In the genomic region with DNA sequence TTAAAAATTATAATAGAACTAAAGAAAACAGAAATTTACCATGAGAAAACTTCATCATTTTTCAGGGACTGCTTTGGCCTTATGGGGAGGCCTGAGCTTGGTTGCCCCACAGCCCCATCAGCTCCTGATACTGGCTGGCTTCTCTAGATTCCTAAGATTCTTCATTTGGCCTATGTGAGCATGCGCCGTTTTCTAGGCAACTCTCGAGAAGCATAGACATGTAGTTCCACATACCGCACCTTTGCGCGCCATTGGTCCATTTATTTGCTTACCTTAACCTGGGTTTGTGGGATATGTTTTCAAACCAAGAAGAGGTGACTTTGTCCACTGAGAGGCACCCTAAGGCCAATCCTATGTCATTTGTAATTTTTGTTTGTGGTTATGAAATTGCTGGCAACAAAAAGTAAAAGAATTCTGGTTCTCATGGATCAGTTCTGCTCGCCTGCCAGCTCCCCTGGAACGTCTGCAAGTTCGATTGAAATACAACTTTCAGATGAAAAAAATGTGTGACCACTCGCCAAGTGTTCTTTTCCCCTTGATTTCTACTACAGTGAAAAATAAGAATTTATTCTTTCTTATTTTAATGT, we compare ENCODE assay signal across 12 mouse cellular contexts. TPM values are rescaled to one million over a fixed set of nuclear protein-coding genes. Genes with fewer than 3 reads are reported as not detected.
A peak's percentile ranks its signal among the peaks of the same experiment; 100 is the strongest.
DNase-seq lines count a peak whose midpoint lies in the region; ATAC-seq lines count a peak whose summit lies in the region.
"Had no signal": no experiment of that assay in that cellular context is flagged by ENCODE, and none has a peak within 500 bp of the region (broad histone marks: within the 10 kb centered on the region; RNA-seq: fewer than 3 reads in every experiment).

No protein-coding gene starts in this region.

- peak; percentile 28 for DNase-seq in adrenal gland, postnatal 25 days
- no peak for DNase-seq in adrenal gland, postnatal 4 days (ENCODE audit: low spot score in 2 of 2)
- DNase-seq in ovary, postnatal 36 days (ENCODE audit: low spot score) = peak; percentile 16
- no peak for DNase-seq in ovary, postnatal 14 days (ENCODE audit: low spot score)
- peak; percentile 58 for DNase-seq in lung, adult 18-20 months
- DNase-seq in skeletal muscle tissue, adult 2 months (ENCODE audit: low read depth, low spot score) = peak; percentile 73
- no peak for DNase-seq in layer of hippocampus, postnatal 25 days (ENCODE audit: extremely low spot score in 1 of 2, low spot score in 1 of 2)
- DNase-seq: kidney, adult 9 months; midbrain, embryonic 14.5 days had no signal

- ATAC-seq in megakaryocyte, adult 5-6 weeks (ENCODE audit: poor library complexity, severe bottlenecking) = no peak
- ATAC-seq: forebrain, embryonic 16.5 days; inflammation-experienced regulatory T-cells, adult 6 months had no signal

RNA-seq across cellular contexts. Expression of a gene that starts 21.9 kb away (rescaled TPM):
- 20.5 and 21.6 TPM in 2 replicates for total RNA-seq in adrenal gland, postnatal 25 days (2021)
- 10 to 100 TPM; 16.3 to 19.0 TPM for total RNA-seq in adrenal gland, postnatal 4 days (2021)
- 55.9 and 61.4 TPM in 2 replicates for total RNA-seq in megakaryocyte, adult 5-6 weeks (2015)
- 59.8 and 63.4 TPM in 2 replicates for total RNA-seq in megakaryocyte, adult 5-6 weeks (2017)
- 100 to 1,000 TPM; 185 to 192 TPM for total RNA-seq in layer of hippocampus, postnatal 25 days (2021)

Comparison
In these comparisons a context has a peak if more than half of its experiments do, and no peak if none do; other contexts are left out.
1. DNase-seq: peak in adrenal gland, postnatal 25 days (single experiment), ovary, postnatal 36 days (single experiment), lung, adult 18-20 months (2 of 2) and skeletal muscle tissue, adult 2 months (single experiment); none in adrenal gland, postnatal 4 days (0 of 2), ovary, postnatal 14 days (single experiment) and layer of hippocampus, postnatal 25 days (0 of 2).